Mouse (Mus musculus) monocyte, adult 59 days (primary cell): ENCODE results near the gene Olfr194. TPM values are rescaled to one million over a fixed set of nuclear protein-coding genes. Genes with fewer than 3 reads are reported as not detected.

ENCODE experiments used
- total RNA-seq, 2 experiments: library from RNA; stranded (reverse); gene quantifications; one replicate each; pipeline ENCODE4 v1.2.4; 2023

Olfr194 gene
- not detected for total RNA-seq

GRCm38 (mm10) chr16:59120969-59121368 lies at the start of gene Olfr194:
TSS of gene Olfr194 (minus strand) at chr16:59121069.

GRCm38 (mm10) chr16:59170354-59170753 lies 49.5 kb upstream of the Olfr194 start, which contains the start of gene Olfr196:
TSS of gene Olfr196 (minus strand) at chr16:59170454.

GRCm38 (mm10) chr16:59146746-59147145 lies 25.9 kb upstream of the Olfr194 start, which contains the start of gene Olfr195:
TSS of gene Olfr195 (plus strand) at chr16:59147046.

GRCm38 (mm10) chr16:59111781-59112180 lies 9.1 kb downstream of the Olfr194 start, which contains the start of gene Olfr193:
TSS of gene Olfr193 (minus strand) at chr16:59111881.

GRCm38 (mm10) chr16:59089722-59090121 lies 31.1 kb downstream of the Olfr194 start, which contains the start of gene Olfr191:
TSS of gene Olfr191 (minus strand) at chr16:59089822.

GRCm38 (mm10) chr16:59077905-59078304 lies 43.0 kb downstream of the Olfr194 start, which contains the start of gene Olfr190:
TSS of gene Olfr190 (minus strand) at chr16:59078005.

Other genes with a start within 250 kb of the Olfr194 start
- not detected for gene Olfr177, start 246.3 kb downstream of the Olfr194 start, total RNA-seq
- gene Olfr178, start 229.0 kb downstream of the Olfr194 start, total RNA-seq: not detected
- gene Olfr181, start 192.3 kb downstream of the Olfr194 start, total RNA-seq: not detected
- not detected for gene Olfr180, start 191.7 kb downstream of the Olfr194 start, total RNA-seq
- not detected for gene Olfr183, start 125.7 kb downstream of the Olfr194 start, total RNA-seq
- gene Olfr186, start 90.8 kb downstream of the Olfr194 start, total RNA-seq: not detected
- not detected for gene Olfr187, start 81.3 kb downstream of the Olfr194 start, total RNA-seq
- gene Olfr190, start 43.1 kb downstream of the Olfr194 start, total RNA-seq: not detected
- gene Olfr191, start 31.2 kb downstream of the Olfr194 start, total RNA-seq: not detected
- not detected for gene Olfr193, start 9.2 kb downstream of the Olfr194 start, total RNA-seq
- not detected for gene Olfr195, start 26.0 kb upstream of the Olfr194 start, total RNA-seq
- not detected for gene Olfr196, start 49.4 kb upstream of the Olfr194 start, total RNA-seq
- gene Olfr198, start 82.5 kb upstream of the Olfr194 start, total RNA-seq: not detected
- not detected for gene Olfr199, start 98.7 kb upstream of the Olfr194 start, total RNA-seq
- not detected for gene Olfr201, start 151.6 kb upstream of the Olfr194 start, total RNA-seq
- gene Olfr202, start 165.7 kb upstream of the Olfr194 start, total RNA-seq: not detected
- gene Olfr203, start 177.8 kb upstream of the Olfr194 start, total RNA-seq: not detected
- not detected for gene Olfr204, start 197.2 kb upstream of the Olfr194 start, total RNA-seq
- gene Olfr205, start 210.1 kb upstream of the Olfr194 start, total RNA-seq: not detected
- not detected for gene Olfr206, start 228.2 kb upstream of the Olfr194 start, total RNA-seq
- gene Olfr209, start 242.9 kb upstream of the Olfr194 start, total RNA-seq: not detected